Mouse (Mus musculus): ENCODE results near the gene Il31.

The Il31 gene

DNA sequence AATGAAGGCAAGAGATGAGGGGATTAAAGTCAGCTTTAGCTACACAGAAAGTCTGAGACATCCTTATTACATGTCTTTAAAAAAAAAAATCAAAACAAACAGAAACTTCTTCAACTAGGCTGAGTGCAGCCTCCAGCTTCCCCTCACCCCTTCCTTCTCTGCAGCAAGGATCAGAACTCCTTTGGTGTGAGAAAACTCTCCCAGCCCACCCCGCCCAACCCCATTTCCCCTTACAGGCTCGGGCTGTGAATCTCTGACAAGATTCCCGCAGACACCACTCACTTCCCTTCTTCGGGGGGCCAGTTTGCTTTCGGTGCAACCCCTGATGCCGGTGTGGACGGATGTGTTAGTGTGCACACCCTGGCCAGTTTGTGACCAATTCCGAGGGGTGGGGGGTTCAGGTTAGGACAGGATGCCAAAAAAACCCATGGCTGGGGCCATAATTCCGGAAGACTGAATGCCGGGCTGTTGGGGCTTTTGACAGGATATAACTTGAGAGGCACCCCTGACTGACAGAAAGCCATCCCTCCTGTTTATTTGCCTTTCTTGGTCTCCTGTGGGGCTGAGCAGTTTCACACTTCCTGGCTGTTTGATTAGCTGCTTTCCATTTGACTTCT lies 18.4 kb downstream of the Il31 start:
- DNase-seq: no peak

DNA sequence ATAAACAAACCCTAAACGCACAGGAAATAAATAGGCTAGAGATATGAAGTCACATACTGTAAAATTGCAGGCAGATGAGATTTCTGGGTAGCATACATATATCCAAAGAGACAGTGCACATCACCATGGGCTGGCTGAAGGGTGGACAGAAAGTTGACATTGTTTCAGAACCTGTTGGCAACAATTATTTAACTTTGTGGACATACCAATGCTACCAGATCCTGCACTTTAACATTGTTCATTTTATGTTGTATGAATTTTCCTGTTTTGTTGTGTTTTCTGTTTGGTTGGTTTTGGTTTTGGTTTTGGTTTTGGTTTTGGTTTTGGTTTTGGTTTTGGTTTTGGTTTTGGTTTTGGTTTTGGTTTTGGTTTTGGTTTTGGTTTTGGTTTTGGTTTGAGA lies 24.7 kb downstream of the Il31 start:
- DNase-seq: no peak

DNA sequence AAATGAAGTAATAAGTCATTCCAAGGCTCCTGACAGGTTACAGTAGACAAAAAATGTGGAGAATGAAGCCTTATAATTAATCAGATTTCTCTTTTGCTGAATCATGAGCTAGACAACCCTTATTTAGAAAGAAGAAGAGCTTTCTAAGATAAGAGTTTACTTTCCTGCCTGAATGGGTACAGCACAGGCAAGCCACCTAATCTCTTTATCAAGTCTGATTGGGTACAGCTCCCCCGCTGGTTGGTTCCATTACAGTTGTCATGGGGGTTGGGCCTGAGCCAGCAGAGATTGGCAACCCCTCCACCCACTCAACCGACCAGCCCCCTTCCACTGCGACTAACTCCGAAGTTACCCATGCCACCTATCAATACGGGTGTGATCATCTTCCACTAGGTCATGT lies 27.9 kb downstream of the Il31 start:
- no peak for DNase-seq

DNA sequence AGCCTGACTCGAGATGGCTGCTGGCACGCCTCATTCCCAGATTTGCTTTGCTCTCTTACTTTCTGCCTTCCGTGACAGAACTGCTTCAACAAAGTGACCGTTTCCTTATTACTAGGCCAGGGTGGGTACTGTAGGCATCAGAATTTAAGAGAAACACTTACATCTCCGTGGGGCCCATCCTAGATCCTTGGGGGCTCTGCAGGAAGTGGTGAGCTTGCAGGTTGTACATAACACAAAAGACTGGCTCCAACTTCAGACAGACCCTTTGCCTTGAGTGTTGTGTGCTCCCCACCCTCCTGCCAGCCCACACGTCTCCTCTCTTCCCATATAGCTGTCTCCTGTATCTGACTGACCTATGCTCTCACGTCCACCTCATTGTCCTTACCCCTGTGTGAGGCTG lies 37.4 kb downstream of the Il31 start:
- DNase-seq: no peak

DNA sequence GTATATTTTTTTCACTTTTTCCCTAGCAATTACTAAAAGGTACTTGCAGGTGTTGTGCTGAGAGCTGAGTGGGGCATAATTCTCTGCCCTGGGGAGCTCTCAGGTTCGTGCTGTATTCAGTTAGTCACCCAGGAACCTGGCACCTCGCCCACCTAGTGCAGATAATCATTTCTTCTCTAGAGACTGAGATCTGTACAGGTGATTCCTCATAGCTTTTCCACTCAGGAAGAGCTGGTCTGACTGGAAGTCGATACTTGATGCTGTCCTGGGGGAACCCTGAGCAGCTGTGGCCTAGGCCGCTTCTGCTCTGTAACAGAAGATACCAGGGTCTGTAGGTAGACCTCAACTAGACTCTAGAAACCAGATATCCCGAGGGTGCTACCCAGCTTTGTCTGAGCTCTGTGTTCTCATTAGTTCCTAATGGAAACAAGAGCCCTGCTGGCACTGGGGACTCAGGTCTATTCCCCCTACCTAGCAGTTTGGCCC lies 44.4 kb downstream of the Il31 start:
- no peak for DNase-seq

DNA sequence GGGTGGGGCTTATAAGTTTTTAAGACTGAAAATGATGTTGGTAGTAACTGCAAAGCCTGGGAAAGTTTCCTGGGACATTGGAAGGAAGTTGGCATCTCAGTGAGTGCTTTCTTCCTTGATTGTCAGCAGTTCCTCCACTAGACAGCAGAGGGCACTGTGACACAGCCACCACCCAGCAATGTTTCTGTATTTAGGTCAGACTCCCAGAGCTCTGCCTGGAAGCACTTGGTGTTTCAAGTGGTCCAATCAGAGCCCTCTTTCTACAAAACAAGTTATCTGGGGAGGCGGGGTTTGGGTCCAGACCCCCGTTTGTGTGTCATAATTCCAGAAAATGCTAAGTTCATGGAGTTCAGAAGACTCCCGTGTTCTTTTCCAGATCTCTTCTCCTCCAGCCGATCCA lies 45.2 kb downstream of the Il31 start:
- DNase-seq: peak; percentile 55

DNA sequence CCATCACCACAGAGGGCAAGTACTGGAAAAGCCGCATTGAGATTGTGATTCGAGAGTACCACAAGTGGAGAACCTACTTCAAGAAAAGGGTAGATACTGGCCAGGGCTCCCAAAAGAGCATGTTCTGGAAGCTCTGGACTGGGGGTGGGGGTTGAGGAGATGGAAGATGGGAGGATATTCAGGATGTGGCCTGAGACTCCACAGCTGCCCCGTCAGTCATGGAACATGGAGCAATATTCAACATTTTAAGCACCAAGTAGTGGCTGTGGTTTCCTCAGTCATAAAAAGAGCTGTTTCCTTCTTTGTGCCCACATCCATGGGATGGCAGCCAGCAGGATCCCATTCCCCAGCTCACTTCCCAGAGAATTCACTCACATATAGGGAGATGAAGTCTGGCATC lies 47.0 kb downstream of the Il31 start:
- no peak for DNase-seq

DNA sequence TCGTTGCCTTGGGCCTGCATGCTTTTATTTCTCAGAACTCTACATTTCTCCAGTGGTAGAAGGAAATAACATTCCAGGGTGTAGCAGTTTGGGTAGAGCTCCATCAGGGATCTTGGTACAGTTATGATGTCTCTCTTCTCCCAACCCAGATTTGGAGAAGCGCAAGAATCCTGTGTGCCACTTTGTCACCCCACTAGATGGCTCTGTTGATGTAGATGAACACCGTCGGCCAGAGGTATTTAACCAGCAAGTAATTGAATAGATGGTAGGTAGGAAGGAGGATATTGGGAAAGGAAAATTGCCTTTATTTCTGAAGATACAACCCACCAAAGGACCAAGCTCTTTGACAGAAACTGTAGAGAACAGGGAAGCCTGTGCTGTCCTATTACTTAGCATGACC lies 48.6 kb downstream of the Il31 start:
- DNase-seq: no peak

DNA sequence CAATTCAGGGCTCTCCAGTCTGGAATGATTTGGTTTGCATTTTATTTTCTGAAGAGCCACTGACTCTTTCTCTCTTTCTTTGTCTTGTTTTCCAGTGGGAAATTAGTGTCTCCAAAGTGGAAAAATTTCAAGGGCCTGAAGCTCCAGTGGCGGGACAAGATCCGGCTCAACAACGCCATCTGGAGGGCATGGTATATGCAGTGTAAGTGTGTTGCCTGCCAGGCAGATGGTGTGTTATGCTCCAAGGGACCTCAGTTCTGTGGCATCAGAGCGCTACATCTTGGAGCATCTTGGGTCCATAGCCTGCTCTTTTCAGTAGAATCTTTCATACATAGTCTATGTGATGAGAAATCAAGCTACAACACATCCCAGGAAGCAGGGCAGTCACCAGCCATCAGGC lies 49.3 kb downstream of the Il31 start:
- DNase-seq: no peak

DNA sequence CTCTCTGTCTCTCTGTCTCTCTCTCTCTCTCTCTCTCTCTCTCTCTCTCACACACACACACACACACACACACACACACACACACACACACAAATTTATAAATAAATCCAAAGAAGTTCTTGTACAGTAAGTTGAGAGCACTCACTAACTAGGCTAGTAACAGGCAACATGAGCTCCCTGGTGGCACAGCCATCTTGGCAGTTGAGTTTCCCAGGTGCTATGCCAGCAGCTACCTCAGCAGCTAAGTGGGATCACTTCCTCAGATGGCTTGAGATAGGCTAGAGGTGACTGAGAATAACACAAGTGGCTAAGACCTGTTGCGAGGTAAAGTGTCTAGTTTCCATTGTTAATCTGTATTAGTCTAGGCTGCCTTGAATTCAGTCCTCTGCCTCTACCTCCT lies 50.0 kb downstream of the Il31 start:
- no peak for DNase-seq

DNA sequence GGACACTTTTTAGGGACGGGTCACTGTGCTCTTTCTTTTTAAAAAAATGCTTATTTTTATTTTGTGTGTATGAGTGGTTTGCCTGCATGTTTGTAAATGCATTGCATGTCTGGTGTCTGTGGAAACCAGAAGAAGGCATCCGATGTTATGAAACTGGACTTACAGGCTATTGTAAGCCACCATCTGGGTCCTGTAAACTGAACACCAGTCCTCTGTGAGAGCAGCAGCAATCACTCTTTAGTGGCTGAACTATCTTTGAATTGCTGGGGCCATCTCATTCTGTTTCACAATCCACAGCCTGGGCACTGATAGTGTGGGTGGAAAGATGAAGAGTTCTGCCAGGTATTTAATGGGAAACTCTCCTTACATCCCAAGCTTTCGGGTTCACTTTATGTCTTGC lies 50.9 kb downstream of the Il31 start:
- DNase-seq: no peak

DNA sequence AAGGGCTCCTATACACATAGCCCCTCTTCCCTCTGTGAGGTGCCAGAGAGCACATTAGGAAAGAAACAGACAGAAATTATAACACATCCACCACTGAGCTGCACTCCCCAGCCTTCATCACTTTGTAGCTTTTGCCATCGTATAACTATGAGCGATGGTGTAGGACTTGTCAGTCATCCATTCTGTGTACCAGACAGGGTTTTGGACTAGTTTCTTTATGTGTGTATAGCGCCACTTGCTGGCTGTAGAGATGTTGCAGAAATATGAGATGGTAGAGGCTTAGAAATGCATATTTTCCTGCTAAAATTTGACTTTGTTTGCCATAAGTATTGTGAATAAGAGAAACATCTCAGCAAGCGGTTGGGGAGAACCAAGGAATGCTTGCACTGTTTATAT lies 52.5 kb downstream of the Il31 start:
- DNase-seq: peak in 1 of 2 experiments; percentile 56

DNA sequence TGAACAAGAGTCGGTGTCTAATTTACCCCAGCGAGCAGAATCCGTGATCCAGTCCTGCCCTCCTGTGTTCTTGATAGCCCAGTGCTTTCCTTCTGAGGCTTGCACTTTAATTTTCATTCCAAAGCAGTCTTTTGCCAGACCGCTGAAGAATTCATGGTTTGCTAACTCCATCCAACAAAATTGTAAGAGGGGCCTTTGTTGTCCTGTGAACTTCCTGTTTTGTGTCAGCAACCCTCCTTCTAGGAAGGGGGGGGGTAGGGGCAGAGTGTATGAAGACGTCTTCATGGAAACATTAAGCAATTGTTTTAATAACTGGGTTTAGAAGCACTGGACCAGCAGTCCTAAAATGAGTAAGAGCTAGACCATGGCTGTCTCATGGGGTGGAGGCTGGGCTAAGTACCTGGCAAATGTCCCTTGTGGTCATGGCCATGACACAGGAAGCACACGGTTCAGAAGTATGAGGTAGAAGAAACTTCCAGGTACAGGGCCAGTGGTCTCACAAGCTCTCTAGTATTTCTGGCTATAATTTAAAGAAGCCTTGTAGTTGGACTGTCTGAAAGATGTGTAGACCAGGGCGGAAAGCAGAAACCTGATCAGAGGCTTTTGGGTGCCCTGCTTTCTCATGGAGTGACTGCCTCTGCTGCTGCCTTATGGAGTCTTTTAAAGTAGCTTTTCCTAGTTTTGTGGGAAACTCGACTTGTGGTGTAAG lies 53.1 kb downstream of the Il31 start:
- DNase-seq: peak; percentile 14 to 55

DNA sequence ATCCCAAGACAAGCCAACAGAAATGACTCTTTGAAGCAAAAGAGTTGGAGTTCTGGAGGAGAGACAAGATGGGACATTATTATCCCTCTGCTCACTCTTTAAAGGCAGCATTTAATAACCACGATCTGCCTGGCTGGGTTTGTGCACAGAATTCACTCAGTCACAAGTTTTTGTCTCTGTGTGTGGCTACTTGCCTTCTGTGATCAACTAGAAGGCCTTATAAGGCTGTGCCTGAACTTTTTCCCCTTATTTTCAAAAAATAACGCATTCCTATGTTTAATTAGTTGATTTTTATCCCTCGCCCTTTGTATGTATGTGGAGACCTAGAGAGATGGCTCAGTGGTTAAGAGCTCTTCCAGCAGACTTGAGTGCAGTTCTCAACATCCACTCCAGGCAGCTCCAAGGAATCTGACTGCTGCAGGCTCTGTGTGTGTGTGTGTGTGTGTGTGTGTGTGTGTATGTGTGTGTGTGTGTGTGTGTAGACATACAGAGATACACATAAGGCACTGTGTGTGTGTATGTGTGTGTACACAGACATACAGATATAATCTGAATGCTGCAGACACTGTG lies 56.9 kb downstream of the Il31 start:
- DNase-seq: no peak

DNA sequence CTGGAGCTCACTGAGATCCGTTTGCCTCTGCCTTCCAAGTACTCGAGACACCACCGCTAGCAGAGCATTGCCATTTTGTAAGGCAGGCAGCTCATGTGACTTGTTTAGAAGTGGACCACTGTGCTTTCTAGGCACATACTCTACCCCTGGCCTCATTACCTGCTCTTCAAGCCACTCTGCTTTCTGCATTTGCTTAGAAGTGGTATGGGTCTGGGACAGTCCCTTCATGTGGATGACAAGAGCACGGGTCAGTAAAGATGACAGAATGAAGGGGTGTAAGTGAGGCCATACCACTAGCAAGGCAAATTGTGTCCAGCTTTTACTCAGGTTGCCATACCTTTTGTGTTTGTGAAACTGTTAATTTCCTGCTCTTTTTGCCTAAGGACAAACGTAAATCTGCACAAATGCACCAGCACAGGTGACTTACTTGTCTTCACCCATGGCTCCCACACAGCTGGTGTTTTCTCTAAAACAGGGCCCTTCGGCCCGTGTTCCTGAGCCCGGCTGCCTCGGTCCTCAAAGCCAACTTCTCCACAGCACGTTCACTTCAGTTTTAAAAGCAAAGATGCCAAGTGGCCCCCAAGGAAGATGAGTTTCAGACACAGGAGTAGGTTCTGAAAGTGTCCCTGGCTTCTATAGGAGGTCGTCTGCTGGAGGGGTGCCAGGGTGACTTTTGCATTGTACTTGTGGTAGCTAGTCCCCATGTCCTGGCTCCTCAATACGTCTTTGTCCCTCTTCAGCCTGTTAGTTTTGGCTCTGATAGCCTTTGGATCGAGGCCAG lies 57.6 kb downstream of the Il31 start:
- peak; percentile 63 to 78 for DNase-seq

Measured in lung, adult 18-20 months (tissue).